Mouse (Mus musculus) kidney, postnatal 0 days (tissue): ENCODE data around the gene Bcat1. TPM values are rescaled to one million over a fixed set of nuclear protein-coding genes. Genes with fewer than 3 reads are reported as not detected.

Experiments
- ATAC-seq: fragments of 200-750 bp; cut with Nextera tagmentation; replicated peaks from 2 replicates; pipeline ENCODE4 v1.8.0; 2017; ENCODE audit warnings: low read depth, moderate number of reproducible peaks, moderate TSS enrichment, moderate library complexity; ENCODE audit not compliant: low FRiP score
- DNase-seq: peaks from one replicate; pipeline ENCODE4 v3.0.0-alpha.2; 2016; ENCODE audit warnings: low spot score
- H3K27ac ChIP-seq: fragments of 300-500 bp; sonication (generic); 2 replicates; pipeline ENCODE4 v1.5.1; 2014; ENCODE audit warnings: mild to moderate bottlenecking
- H3K27me3 ChIP-seq: fragments of 300-500 bp; sonication (generic); 2 replicates; pipeline ENCODE4 v1.6.1; 2014; ENCODE audit warnings: low read length, mixed read lengths; ENCODE audit not compliant: insufficient read depth
- H3K36me3 ChIP-seq: fragments of 300-500 bp; sonication (generic); 2 replicates; pipeline ENCODE4 v1.6.1; 2014; ENCODE audit warnings: low read length, mixed read lengths; ENCODE audit not compliant: insufficient read depth
- H3K4me1 ChIP-seq: fragments of 300-500 bp; sonication (generic); replicated peaks from 2 replicates; pipeline ENCODE4 v1.6.1; 2014; ENCODE audit warnings: antibody characterized with exemption, low read length, mixed read lengths; ENCODE audit not compliant: insufficient read depth
- H3K4me2 ChIP-seq: fragments of 300-500 bp; sonication (generic); 2 replicates; pipeline ENCODE4 v1.6.1; 2014; ENCODE audit warnings: mild to moderate bottlenecking, low read length, moderate library complexity, mixed read lengths
- H3K4me3 ChIP-seq: fragments of 300-500 bp; sonication (generic); replicated peaks from 2 replicates; pipeline ENCODE4 v1.5.1; 2014; ENCODE audit warnings: low read depth, low read length
- H3K9ac ChIP-seq: fragments of 300-500 bp; sonication (generic); 2 replicates; pipeline ENCODE4 v1.6.1; 2014; ENCODE audit warnings: low read depth, low read length
- H3K9me3 ChIP-seq: fragments of 300-500 bp; sonication (generic); replicated peaks from 2 replicates; pipeline ENCODE4 v1.6.1; 2016; ENCODE audit warnings: low read length, inconsistent platforms, mixed read lengths
- CTCF ChIP-seq: IDR thresholded peaks from 2 replicates; pipeline ENCODE4 v1.5.1; 2016; ENCODE audit warnings: antibody characterized with exemption, low read depth, mild to moderate bottlenecking, moderate library complexity
- WGBS: fragments of 180-500 bp; shearing (Covaris S2); extraction: QIAGEN DNeasy Blood & Tissue Kit; methylation state at CpG from one replicate; pipeline ENCODE4 v1.1.7; 2014; 5-methylcytosine and 5-hydroxymethylcytosine counted together
- polyA plus RNA-seq: library from polyadenylated mRNA; unstranded; fragments of >200 nt; fragmentation: Nextera tagmentation; extraction: Ambion mirVana; gene quantifications from 2 replicates; pipeline ENCODE4 v1.2.1, GENCODE M21; 2015

The Bcat1 gene
- polyA plus RNA-seq, 1 experiment from 2014 or later: 5.8 TPM

GRCm38 (mm10) chr6:145074461-145074860 lies 1.5 kb downstream of the Bcat1 start:
- no peak for TF ChIP-seq CTCF
- no peak overlapping the region for H3K4me2 ChIP-seq
- DNase-seq: no peak
- no peaks in the 10 kb centered on the region for H3K4me1 ChIP-seq
- H3K36me3 ChIP-seq: no peaks in the 10 kb centered on the region
- peaks cover 4% of the 10 kb centered on the region; the same call in 1 of the 2 replicates for H3K27me3 ChIP-seq
- no peak overlapping the region for H3K4me3 ChIP-seq
- H3K9ac ChIP-seq: no peak overlapping the region
- ATAC-seq: no peak
- H3K27ac ChIP-seq: no peak overlapping the region
- H3K9me3 ChIP-seq: no peaks in the 10 kb centered on the region

GRCm38 (mm10) chr6:145069921-145070320 lies 6.1 kb downstream of the Bcat1 start:
- no peak overlapping the region for H3K4me2 ChIP-seq
- no peaks in the 10 kb centered on the region for H3K36me3 ChIP-seq
- ATAC-seq (no peak), DNase-seq (no peak)
- no peak overlapping the region for H3K9ac ChIP-seq
- no peaks in the 10 kb centered on the region for H3K27me3 ChIP-seq
- H3K27ac ChIP-seq: no peak overlapping the region
- WGBS: 60% methylated on average over 2 of the region's 2 CpGs
- no peak overlapping the region for H3K4me3 ChIP-seq
- H3K9me3 ChIP-seq: no peaks in the 10 kb centered on the region
- H3K4me1 ChIP-seq: no peaks in the 10 kb centered on the region
- no peak for TF ChIP-seq CTCF

GRCm38 (mm10) chr6:145069397-145069796 lies 6.6 kb downstream of the Bcat1 start:
- 95% methylated on average over 7 of the region's 7 CpGs for WGBS
- H3K4me1 ChIP-seq: no peaks in the 10 kb centered on the region
- no peak overlapping the region for H3K27ac ChIP-seq
- H3K27me3 ChIP-seq: no peaks in the 10 kb centered on the region
- no peaks in the 10 kb centered on the region for H3K9me3 ChIP-seq
- ATAC-seq (no peak), DNase-seq (no peak)
- no peak overlapping the region for H3K4me3 ChIP-seq
- H3K9ac ChIP-seq: no peak overlapping the region
- TF ChIP-seq CTCF: no peak
- no peaks in the 10 kb centered on the region for H3K36me3 ChIP-seq
- H3K4me2 ChIP-seq: no peak overlapping the region

- DNase-seq: no peak
- H3K9ac ChIP-seq: no peak overlapping the region
These were observed 8.3 kb downstream of the Bcat1 start for GRCm38 (mm10) chr6:145067679-145068078.

GRCm38 (mm10) chr6:145066416-145066815 lies 9.6 kb downstream of the Bcat1 start:
- no peaks in the 10 kb centered on the region for H3K27me3 ChIP-seq
- H3K9me3 ChIP-seq: no peaks in the 10 kb centered on the region
- no peak overlapping the region for H3K4me3 ChIP-seq
- no peaks in the 10 kb centered on the region for H3K4me1 ChIP-seq
- no peak overlapping the region for H3K27ac ChIP-seq
- DNase-seq (no peak), ATAC-seq (no peak)
- WGBS: 53% methylated on average over 6 of the region's 6 CpGs
- H3K4me2 ChIP-seq: no peak overlapping the region
- TF ChIP-seq CTCF: no peak
- no peak overlapping the region for H3K9ac ChIP-seq
- no peaks in the 10 kb centered on the region for H3K36me3 ChIP-seq

More at GRCm38 (mm10) chr6:145067679-145068078, 8.3 kb downstream of the Bcat1 start:
- Histone ChIP-seq H3K4me1 (no peaks in the 10 kb centered on the region), H3K27ac (no peak overlapping the region), H3K27me3 (no peaks in the 10 kb centered on the region), H3K4me2 (no peak overlapping the region), H3K9me3 (no peaks in the 10 kb centered on the region), H3K4me3 (no peak overlapping the region), H3K36me3 (no peaks in the 10 kb centered on the region)
- 76% methylated on average over 8 of the region's 8 CpGs for WGBS
- ATAC-seq: no peak
- no peak for TF ChIP-seq CTCF

GRCm38 (mm10) chr6:145065301-145065845 lies 10.6 kb downstream of the Bcat1 start:
- Histone ChIP-seq H3K9me3 (no peaks in the 10 kb centered on the region), H3K9ac (no peak overlapping the region), H3K27ac (no peak overlapping the region), H3K4me3 (no peak overlapping the region), H3K27me3 (no peaks in the 10 kb centered on the region), H3K4me2 (no peak overlapping the region), H3K36me3 (no peaks in the 10 kb centered on the region), H3K4me1 (no peaks in the 10 kb centered on the region)
- no peak for TF ChIP-seq CTCF
- DNase-seq: no peak
- no peak for ATAC-seq
- WGBS: 87% methylated on average over 4 of the region's 4 CpGs

GRCm38 (mm10) chr6:145064104-145064503 lies 11.9 kb downstream of the Bcat1 start:
- H3K27ac ChIP-seq: no peak overlapping the region
- no peak for DNase-seq
- 44% methylated on average over 1 of the region's 1 CpGs for WGBS
- no peaks in the 10 kb centered on the region for H3K27me3 ChIP-seq
- H3K4me2 ChIP-seq: no peak overlapping the region
- H3K4me3 ChIP-seq: no peak overlapping the region
- H3K36me3 ChIP-seq: no peaks in the 10 kb centered on the region
- ATAC-seq: no peak
- no peak overlapping the region for H3K9ac ChIP-seq
- TF ChIP-seq CTCF: no peak
- no peaks in the 10 kb centered on the region for H3K4me1 ChIP-seq
- H3K9me3 ChIP-seq: no peaks in the 10 kb centered on the region
